In genomic region chr6:119219237-119219870, GRCm38 (mm10) we compare ENCODE assay signal across 17 mouse cellular contexts. TPM values are rescaled to one million over a fixed set of nuclear protein-coding genes. Genes with fewer than 3 reads are reported as not detected.
DNase-seq lines count a peak whose midpoint lies in the region; ATAC-seq and TF ChIP-seq lines count a peak whose summit lies in the region.
"Had no signal": no experiment of that assay in that cellular context is flagged by ENCODE, and none has a peak within 500 bp of the region (broad histone marks: within the 10 kb centered on the region; RNA-seq: fewer than 3 reads in every experiment).

No protein-coding gene starts in this region.

- DNase-seq in heart, adult 9 months (ENCODE audit: low spot score in 2 of 2), result no peak
- peak; percentile 38 for DNase-seq in right cerebral cortex, adult 18-20 months
- DNase-seq in right cerebral cortex, postnatal 36 days (ENCODE audit: low spot score in 2 of 2), result no peak
- peak; percentile 52 to 60 for DNase-seq in cerebellum, adult 2 months
- DNase-seq: gastrocnemius, postnatal 36 days; heart, postnatal 10 days; right cerebral cortex, postnatal 4 days had no signal

- no peak for TF ChIP-seq CTCF in cerebellum, adult 2 months (IDR thresholded peaks at IDR 0.05; ENCODE audit: borderline replicate concordance, insufficient read depth, low read depth, low read length)
- TF ChIP-seq CTCF in cortical plate, adult 2 months (IDR thresholded peaks at IDR 0.05; ENCODE audit: extremely low read depth, insufficient read depth, low read length), result no peak
- TF ChIP-seq CTCF in intestine, postnatal 0 days (IDR thresholded peaks at IDR 0.05; ENCODE audit: low read depth), result no peak

- TF ChIP-seq POLR2A in cerebellum, adult 2 months (IDR thresholded peaks at IDR 0.05; ENCODE audit: borderline replicate concordance, insufficient read depth, low read length), result no peak
- no peak for TF ChIP-seq POLR2A in cortical plate, adult 2 months (IDR thresholded peaks at IDR 0.05; ENCODE audit: extremely low read depth, insufficient read depth, low read length)

- no peak overlapping the region for H3K4me3 ChIP-seq in heart, embryonic 13.5 days
- no peak overlapping the region for H3K4me3 ChIP-seq in cerebellum, adult 2 months (replicated peaks; ENCODE audit: insufficient read depth, low read depth, low read length)
- no peak overlapping the region for H3K4me3 ChIP-seq in cortical plate, adult 2 months (ENCODE audit: insufficient read depth, low read length)
- H3K4me3 ChIP-seq in intestine, postnatal 0 days (ENCODE audit: low read depth, low read length), result no peak overlapping the region
- H3K4me3 ChIP-seq: intestine, embryonic 15.5 days; limb, embryonic 13.5 days; liver, embryonic 15.5 days; megakaryocyte, embryonic 14.5 days; midbrain, embryonic 15.5 days had no signal

- H3K4me1 ChIP-seq in heart, embryonic 13.5 days, result peaks cover 58% of the 10 kb centered on the region
- peaks cover 9% of the 10 kb centered on the region for H3K4me1 ChIP-seq in cerebellum, adult 2 months (ENCODE audit: control insufficient read depth, insufficient read depth, low read length)
- H3K4me1 ChIP-seq in cortical plate, adult 2 months (ENCODE audit: control insufficient read depth, insufficient read depth, low read length), result peaks cover 11% of the 10 kb centered on the region
- H3K4me1 ChIP-seq in intestine, postnatal 0 days (replicated peaks; ENCODE audit: control insufficient read depth, insufficient read depth, low read length), result no peaks in the 10 kb centered on the region
- H3K4me1 ChIP-seq: intestine, embryonic 15.5 days; liver, embryonic 15.5 days had no signal

- H3K36me3 ChIP-seq in heart, embryonic 13.5 days, result peaks cover 15% of the 10 kb centered on the region; the same call in 1 of the 2 replicates
- peaks cover 33% of the 10 kb centered on the region for H3K36me3 ChIP-seq in intestine, postnatal 0 days (ENCODE audit: control insufficient read depth, insufficient read depth)

- no peak overlapping the region for H3K4me2 ChIP-seq in heart, embryonic 13.5 days
- no peak overlapping the region for H3K4me2 ChIP-seq in intestine, postnatal 0 days (replicated peaks; ENCODE audit: low read depth)
- H3K4me2 ChIP-seq: hindbrain, embryonic 14.5 days; intestine, embryonic 15.5 days; limb, embryonic 13.5 days; liver, embryonic 15.5 days; midbrain, embryonic 15.5 days had no signal

- 0 out of 2 replicates have a peak overlapping the region, but pooled peaks have one; percentile 22 for H3K27ac ChIP-seq in heart, embryonic 13.5 days (replicated peaks)
- no peak overlapping the region for H3K27ac ChIP-seq in cerebellum, adult 2 months (ENCODE audit: insufficient read depth, low read length)
- H3K27ac ChIP-seq in cortical plate, adult 2 months (ENCODE audit: insufficient read depth, low read length), result peak overlapping the region; percentile 3; the same call in 1 of the 2 replicates
- no peak overlapping the region for H3K27ac ChIP-seq in intestine, postnatal 0 days (ENCODE audit: low read depth, low read length)
- H3K27ac ChIP-seq: hindbrain, embryonic 14.5 days; intestine, embryonic 15.5 days; limb, embryonic 13.5 days; liver, embryonic 15.5 days; midbrain, embryonic 15.5 days had no signal

- ATAC-seq in heart, embryonic 13.5 days (ENCODE audit: extremely low read depth, insufficient number of reproducible peaks, low FRiP score, low TSS enrichment), result no peak
- no peak for ATAC-seq in intestine, postnatal 0 days

- 0 out of 2 replicates have a peak overlapping the region, but pooled peaks have one; percentile 19 for H3K9ac ChIP-seq in heart, embryonic 13.5 days
- H3K9ac ChIP-seq in intestine, postnatal 0 days (ENCODE audit: low read depth, low read length), result no peak overlapping the region
- H3K9ac ChIP-seq: hindbrain, embryonic 14.5 days; intestine, embryonic 15.5 days; limb, embryonic 13.5 days; liver, embryonic 15.5 days; midbrain, embryonic 15.5 days had no signal

- H3K27me3 ChIP-seq in heart, embryonic 13.5 days (replicated peaks), result no peaks in the 10 kb centered on the region
- no peaks in the 10 kb centered on the region for H3K27me3 ChIP-seq in cerebellum, adult 2 months (ENCODE audit: control insufficient read depth, insufficient read depth, low read length)
- no peaks in the 10 kb centered on the region for H3K27me3 ChIP-seq in intestine, postnatal 0 days (replicated peaks; ENCODE audit: control insufficient read depth, insufficient read depth, low read length)
- H3K27me3 ChIP-seq: intestine, embryonic 15.5 days; limb, embryonic 13.5 days; liver, embryonic 15.5 days; midbrain, embryonic 15.5 days had no signal

- no peaks in the 10 kb centered on the region for H3K9me3 ChIP-seq in heart, embryonic 13.5 days
- H3K9me3 ChIP-seq in intestine, postnatal 0 days (ENCODE audit: control insufficient read depth), result no peaks in the 10 kb centered on the region
- H3K9me3 ChIP-seq: intestine, embryonic 15.5 days; limb, embryonic 13.5 days; liver, embryonic 15.5 days; megakaryocyte, embryonic 14.5 days; midbrain, embryonic 15.5 days had no signal

- 61% methylated on average over 15 of the region's 15 CpGs for WGBS in heart, embryonic 13.5 days
- WGBS in cerebellum, adult 2 months, result 27% methylated on average over 15 of the region's 15 CpGs
- 87% methylated on average over 15 of the region's 15 CpGs for WGBS in intestine, postnatal 0 days

RNA-seq across cellular contexts. Expression of gene Cacna2d4, which starts 17.0 kb away (rescaled TPM):
- polyA plus RNA-seq in heart, embryonic 13.5 days (2015; fragmentation: Nextera tagmentation; extraction: Ambion mirVana), result not detected in 2 replicates
- polyA plus RNA-seq in cerebellum, adult 2 months (2012; rRNA removed), result 3.2 and 3.6 TPM in 2 replicates
- 2.9 and 3.1 TPM in 2 replicates for polyA plus RNA-seq in cortical plate, adult 2 months (2012; rRNA removed)
- 0.03 TPM in 2 replicates for polyA plus RNA-seq in intestine, postnatal 0 days (2015; fragmentation: Nextera tagmentation; extraction: Ambion mirVana)
- polyA plus RNA-seq: kidney, embryonic 16.5 days; limb, embryonic 13.5 days; liver, embryonic 15.5 days had no signal

RNA-seq across cellular contexts. Expression of gene Cacna1c, which starts 23.1 kb away (rescaled TPM):
- polyA plus RNA-seq in heart, embryonic 13.5 days (2015; fragmentation: Nextera tagmentation; extraction: Ambion mirVana), result 41.8 and 43.3 TPM in 2 replicates
- 16.7 and 17.8 TPM in 2 replicates for polyA plus RNA-seq in cerebellum, adult 2 months (2012; rRNA removed)
- polyA plus RNA-seq in cortical plate, adult 2 months (2012; rRNA removed), result 15.3 and 15.9 TPM in 2 replicates
- 1.2 and 1.5 TPM in 2 replicates for polyA plus RNA-seq in intestine, postnatal 0 days (2015; fragmentation: Nextera tagmentation; extraction: Ambion mirVana)

RNA-seq across cellular contexts. Expression of gene Dcp1b, which starts 44.3 kb away (rescaled TPM):
- 6.0 and 6.3 TPM in 2 replicates for polyA plus RNA-seq in heart, embryonic 13.5 days (2015; fragmentation: Nextera tagmentation; extraction: Ambion mirVana)
- polyA plus RNA-seq in cerebellum, adult 2 months (2012; rRNA removed), result 22.7 and 25.3 TPM in 2 replicates
- 26.6 and 27.1 TPM in 2 replicates for polyA plus RNA-seq in cortical plate, adult 2 months (2012; rRNA removed)
- polyA plus RNA-seq in intestine, postnatal 0 days (2015; fragmentation: Nextera tagmentation; extraction: Ambion mirVana), result 4.9 and 5.1 TPM in 2 replicates

Comparison
In these comparisons a context has a peak if more than half of its experiments do, and no peak if none do; other contexts are left out.
1. DNase-seq: peak in right cerebral cortex, adult 18-20 months (single experiment) and cerebellum, adult 2 months (2 of 2); none in heart, adult 9 months (0 of 2) and right cerebral cortex, postnatal 36 days (0 of 2).
2. H3K27ac ChIP-seq: peak in heart, embryonic 13.5 days (single experiment) and cortical plate, adult 2 months (single experiment); none in cerebellum, adult 2 months (single experiment) and intestine, postnatal 0 days (single experiment).